Mouse (Mus musculus): ENCODE measurements around the gene Tollip.

DNA sequence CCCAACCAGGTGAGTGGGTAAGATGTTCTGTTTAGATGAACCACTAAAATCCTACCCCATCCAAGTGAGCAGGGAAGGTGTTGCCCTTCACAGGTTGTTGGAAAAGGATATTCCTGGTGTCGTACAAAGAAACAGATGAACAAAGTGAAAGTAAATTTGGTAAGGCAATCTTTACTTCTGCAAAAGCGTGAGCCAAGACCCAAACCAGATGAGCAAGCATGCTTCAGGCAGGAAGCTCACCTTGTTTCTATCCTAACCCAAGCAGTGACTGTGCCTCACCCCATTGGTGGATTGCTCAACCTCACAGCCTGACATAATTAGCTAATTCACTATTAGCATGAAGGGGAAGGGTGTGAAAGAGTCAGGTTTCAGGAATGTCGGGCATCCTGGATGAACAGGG lies 7.0 kb downstream of the Tollip start:
- TF ChIP-seq CTCF (IDR thresholded peaks at IDR 0.05; ENCODE audit: borderline replicate concordance, control insufficient read depth, extremely low read depth, insufficient read depth, low read length, poor library complexity) = no peak
- TF ChIP-seq POLR2A (IDR thresholded peaks at IDR 0.05; ENCODE audit: control insufficient read depth, extremely low read depth, insufficient read depth, low read length, poor library complexity) = no peak

All from thymus, adult 2 months (tissue).